Mouse (Mus musculus): Measurements from ENCODE around the gene Cnnm2.

GRCm38 (mm10) chr19:46715016-46715415 is 46.4 kb upstream of the Cnnm2 start:
- TF ChIP-seq CTCF (IDR thresholded peaks at IDR 0.05; ENCODE audit: insufficient read depth, low read depth, low read length) (no peak), POLR2A (IDR thresholded peaks at IDR 0.05; ENCODE audit: insufficient read depth, low read depth, low read length) (no peak)

Measured in olfactory bulb, adult 2 months (tissue).